Mouse (Mus musculus) R1 (cell line): ENCODE measurements around the gene Dlx2.
A peak's percentile ranks its signal among the peaks of the same experiment; 100 is the strongest.

ENCODE experiments used
- DNase-seq: peaks from one replicate; pipeline ENCODE4 v3.0.0-alpha.2; 2018; ENCODE audit warnings: low read depth, low spot score

Gene Dlx2

GRCm38 (mm10) chr2:71511209-71511608 is 35.3 kb downstream of the Dlx2 start:
- no peak for DNase-seq

DNA sequence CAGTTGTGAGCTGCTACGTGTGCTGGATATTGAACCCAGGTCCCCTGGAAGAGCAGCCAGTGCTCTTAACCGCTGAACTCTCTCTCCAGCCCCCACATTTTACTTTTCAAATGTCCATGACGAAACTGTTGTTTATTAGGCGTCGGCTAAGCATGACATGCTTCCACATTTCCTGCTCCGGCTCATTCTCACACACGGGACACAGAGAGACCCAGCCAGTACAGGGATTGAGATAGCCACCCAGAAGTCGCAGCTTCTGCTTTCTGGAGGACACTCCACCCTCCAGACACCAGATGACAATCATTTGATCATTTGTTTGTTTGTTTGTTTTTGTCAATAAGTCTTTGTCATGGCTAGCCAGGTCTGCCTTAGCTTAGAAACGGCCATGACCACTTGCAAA is 41.7 kb downstream of the Dlx2 start:
- DNase-seq: no peak

DNA sequence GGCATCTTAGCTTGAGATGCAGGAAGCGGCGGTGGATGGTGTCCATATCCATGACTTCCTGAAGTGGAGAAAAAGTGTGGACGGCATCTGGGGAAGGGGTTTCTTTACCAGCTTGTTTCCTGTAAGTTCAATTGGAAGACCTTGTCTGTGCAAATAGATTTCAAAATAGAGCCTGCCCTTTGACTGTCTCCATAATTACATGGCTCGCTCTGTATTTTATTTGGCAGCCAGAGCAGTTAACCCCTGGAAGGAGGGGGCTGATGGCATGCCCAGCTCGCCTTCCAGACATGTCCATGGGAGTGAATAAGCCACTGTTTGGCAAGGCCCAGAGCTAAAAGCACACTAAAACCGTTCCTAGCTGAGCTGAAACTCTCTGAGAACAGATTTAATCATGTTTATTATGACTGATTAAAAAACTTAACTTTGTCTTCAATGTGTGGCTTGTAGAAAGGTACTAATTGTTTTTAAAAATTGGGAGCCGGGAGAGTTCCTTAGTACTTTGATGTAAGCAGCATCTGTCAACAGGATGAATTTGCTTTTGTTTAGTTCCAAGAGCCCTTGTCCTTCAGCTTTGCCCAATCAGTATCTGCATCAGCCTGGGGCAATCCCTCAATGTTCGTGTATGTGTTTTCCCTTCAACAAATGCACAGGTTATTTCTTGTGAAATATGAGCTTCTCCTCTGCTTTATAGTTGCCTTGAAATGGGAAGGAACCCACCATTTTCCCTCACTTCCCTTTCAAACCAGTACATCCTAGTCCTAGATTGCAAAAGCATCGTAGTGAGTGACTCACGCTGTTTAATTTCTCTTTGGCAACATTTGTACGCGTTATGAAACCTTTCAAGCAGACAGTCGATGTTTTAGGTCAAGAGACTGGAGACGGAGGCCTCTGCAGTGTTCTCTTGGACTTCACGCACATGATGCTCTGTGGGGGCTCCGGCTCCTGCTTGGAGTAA is 47.0 kb downstream of the Dlx2 start:
- DNase-seq: no peak

DNA sequence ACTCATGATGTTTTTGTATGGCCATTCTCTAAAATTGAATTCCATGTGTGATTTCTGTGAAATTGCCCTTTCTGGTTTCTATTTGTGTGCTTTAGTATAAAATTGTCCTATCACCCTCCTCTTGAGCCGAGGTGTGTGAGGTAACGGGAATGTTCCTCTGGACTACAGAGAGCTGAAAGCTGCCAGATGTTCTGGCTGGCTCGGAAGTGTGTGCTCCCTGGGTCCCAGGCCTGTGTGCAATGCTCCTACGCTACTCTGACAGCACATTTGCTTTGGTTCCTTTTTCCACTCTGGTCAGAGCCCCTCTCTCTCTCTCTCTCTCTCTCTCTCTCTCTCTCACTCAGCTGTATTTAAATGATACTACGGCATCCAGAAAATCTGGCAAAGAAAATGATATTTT is 49.4 kb downstream of the Dlx2 start:
- no peak for DNase-seq

- DNase-seq: peak; percentile 83
These were observed 51.6 kb downstream of the Dlx2 start for GRCm38 (mm10) chr2:71494971-71495370.

DNA sequence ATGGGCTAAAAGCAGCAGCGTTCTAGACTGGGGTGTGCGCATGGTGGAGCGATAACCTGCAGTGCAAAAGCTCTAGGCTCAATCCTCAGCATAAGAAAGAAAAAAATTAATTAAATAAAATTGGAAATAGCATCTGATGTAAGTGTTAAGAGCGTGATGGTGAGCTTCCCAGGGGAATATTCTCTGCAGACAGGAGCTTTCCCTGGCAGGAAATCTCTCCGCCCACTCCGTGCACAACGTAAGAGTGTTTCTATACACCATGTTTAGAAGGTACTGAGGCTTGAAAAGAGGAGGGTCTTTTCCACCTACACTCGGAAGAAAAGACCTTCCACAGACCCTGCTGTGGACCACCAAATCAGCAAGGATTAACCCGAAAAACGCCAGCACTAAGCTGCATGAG is 52.1 kb downstream of the Dlx2 start:
- no peak for DNase-seq
